Mouse (Mus musculus) stomach, embryonic 16.5 days (tissue): ENCODE results near the gene Zfp458. TPM values are rescaled to one million over a fixed set of nuclear protein-coding genes. Genes with fewer than 3 reads are reported as not detected.
A peak's percentile ranks its signal among the peaks of the same experiment; 100 is the strongest.
"Not testable (repeated sequence)": the region's sequence is repeated elsewhere in the genome, so short reads cannot be mapped to it uniquely, and the experiment has no call there.

Source experiments
- ATAC-seq: fragments of 200-750 bp; cut with Nextera tagmentation; 2 replicates; pipeline ENCODE4 v1.8.0; 2017; ENCODE audit warnings: moderate number of reproducible peaks, moderate TSS enrichment; ENCODE audit not compliant: insufficient read depth, low FRiP score
- H3K27ac ChIP-seq: fragments of 300-500 bp; sonication (generic); 2 replicates; pipeline ENCODE4 v1.5.1; 2014; ENCODE audit warnings: low read length
- H3K27me3 ChIP-seq: fragments of 300-500 bp; sonication (generic); 2 replicates; pipeline ENCODE4 v1.6.1; 2014; ENCODE audit warnings: low read length, control low read depth, mixed read lengths; ENCODE audit not compliant: control insufficient read depth, insufficient read depth
- H3K36me3 ChIP-seq: fragments of 300-500 bp; sonication (generic); 2 replicates; pipeline ENCODE4 v1.6.1; 2014; ENCODE audit warnings: low read length; ENCODE audit not compliant: control insufficient read depth, insufficient read depth
- H3K4me1 ChIP-seq: fragments of 300-500 bp; sonication (generic); 2 replicates; pipeline ENCODE4 v1.6.1; 2014; ENCODE audit warnings: low read length, control low read depth, mixed read lengths; ENCODE audit not compliant: control insufficient read depth, insufficient read depth
- H3K4me2 ChIP-seq: fragments of 300-500 bp; sonication (generic); 2 replicates; pipeline ENCODE4 v1.6.1; 2014; ENCODE audit warnings: low read depth, low read length, mixed read lengths
- H3K4me3 ChIP-seq: fragments of 300-500 bp; sonication (generic); replicated peaks from 2 replicates; pipeline ENCODE4 v1.5.1; 2014; ENCODE audit warnings: mild to moderate bottlenecking, low read length
- H3K9ac ChIP-seq: fragments of 300-500 bp; sonication (generic); 2 replicates; pipeline ENCODE4 v1.6.1; 2014; ENCODE audit warnings: low read length
- H3K9me3 ChIP-seq: fragments of 300-500 bp; sonication (generic); replicated peaks from 2 replicates; pipeline ENCODE4 v1.6.1; 2016; ENCODE audit warnings: low read length, control low read depth; ENCODE audit not compliant: control insufficient read depth
- WGBS: fragments of 180-500 bp; shearing (Covaris S2); extraction: QIAGEN DNeasy Blood & Tissue Kit; methylation state at CpG from one replicate; pipeline ENCODE4 v1.1.7; 2014; 5-methylcytosine and 5-hydroxymethylcytosine counted together
- polyA plus RNA-seq: library from polyadenylated mRNA; unstranded; fragments of >200 nt; fragmentation: Nextera tagmentation; extraction: Ambion mirVana; gene quantifications from 2 replicates; pipeline ENCODE4 v1.2.1, GENCODE M21; 2015

The Zfp458 gene
- polyA plus RNA-seq: 1.4 and 1.6 TPM in 2 replicates

GRCm38 (mm10) chr13:67278314-67278713 is at the start of gene Zfp458:
Gene Zfp458, minus strand, starts transcription at chr13:67278466.
- H3K9ac ChIP-seq: no peak within 1 kb of the TSS
- no peaks in the 10 kb centered on the region for H3K9me3 ChIP-seq
- no peak within 1 kb of the TSS for H3K4me3 ChIP-seq
- no peaks in the 10 kb centered on the region for H3K4me1 ChIP-seq
- H3K27me3 ChIP-seq: no peaks in the 10 kb centered on the region
- 34% methylated on average over 7 of the region's 7 CpGs for WGBS
- ATAC-seq: peak; percentile 53; the same call in 1 of the 2 replicates
- 0 out of 2 replicates have a peak within 1 kb of the TSS, but pooled peaks have one; percentile 15 for H3K4me2 ChIP-seq
- no peaks in the 10 kb centered on the region for H3K36me3 ChIP-seq
- H3K27ac ChIP-seq: no peak within 1 kb of the TSS

- H3K4me2 ChIP-seq: peak overlapping the region; percentile 65
- 22% methylated on average over 5 of the region's 5 CpGs for WGBS
Measured at GRCm38 (mm10) chr13:67306718-67307117, 28.5 kb upstream of the Zfp458 start.

DNA sequence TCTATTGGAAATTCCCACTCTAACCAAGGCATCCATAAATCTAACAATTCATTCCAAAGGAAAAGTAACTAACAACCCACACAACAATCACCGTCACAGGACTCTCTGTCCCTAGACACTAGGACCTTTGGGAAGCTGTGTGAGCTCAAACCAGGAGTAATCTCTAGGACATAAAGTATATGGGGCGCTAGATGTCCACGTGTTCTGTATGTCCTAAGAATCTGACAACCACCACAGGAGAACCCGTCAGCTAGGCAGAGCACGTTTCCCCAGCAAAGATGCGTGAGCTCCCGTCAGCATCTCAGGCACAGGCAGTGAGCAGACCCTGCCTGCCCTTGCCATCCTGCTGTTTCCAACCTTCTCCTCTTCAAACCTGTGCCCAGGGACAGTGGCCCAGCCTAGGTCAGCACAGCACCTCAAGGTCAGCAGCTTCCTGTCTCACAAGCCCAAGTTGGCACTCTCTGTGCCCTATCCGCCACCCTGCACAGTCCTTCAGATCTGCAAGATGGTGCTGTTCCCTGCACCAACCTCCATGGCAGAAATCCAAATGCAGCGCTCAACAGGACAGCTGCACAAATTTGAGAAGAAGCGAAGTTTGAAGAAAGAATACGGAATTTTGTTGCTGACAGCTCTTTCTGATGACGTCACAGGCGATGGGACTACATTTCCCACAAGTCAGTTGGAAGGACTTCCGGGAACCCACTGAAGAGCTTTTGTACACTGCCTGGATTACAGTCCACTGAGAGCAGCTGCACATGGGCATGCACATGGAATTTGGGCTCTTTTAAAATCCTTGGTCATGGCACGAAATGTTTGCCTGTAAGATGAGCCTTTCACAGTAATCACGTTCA is 27.8 kb upstream of the Zfp458 start, which contains the start of gene Zfp457:
Gene Zfp457, minus strand, starts transcription at position 664 of the 851 bp plus-strand sequence.
- Histone ChIP-seq H3K9me3 (no peaks in the 10 kb centered on the region; the same call in 1 of the 2 replicates), H3K4me2 (peak within 1 kb of the TSS; percentile 65), H3K4me3 (peak within 1 kb of the TSS; percentile 79), H3K27ac (no peak within 1 kb of the TSS; the same call in 1 of the 2 replicates), H3K9ac (peak within 1 kb of the TSS; percentile 83), H3K27me3 (no peaks in the 10 kb centered on the region), H3K36me3 (no peaks in the 10 kb centered on the region), H3K4me1 (0 out of 2 replicates have a peak, but pooled peaks cover 3% of the 10 kb centered on the region)
- WGBS: 8% methylated on average over 16 of the region's 16 CpGs
- ATAC-seq: peak; percentile 98

More at GRCm38 (mm10) chr13:67306718-67307117, 28.5 kb upstream of the Zfp458 start:
- Histone ChIP-seq H3K4me3 (peak overlapping the region; percentile 79), H3K27ac (no peak overlapping the region), H3K4me1 (0 out of 2 replicates have a peak, but pooled peaks cover 3% of the 10 kb centered on the region), H3K27me3 (no peaks in the 10 kb centered on the region), H3K9ac (peak overlapping the region; percentile 58; the same call in 1 of the 2 replicates), H3K36me3 (no peaks in the 10 kb centered on the region), H3K9me3 (no peaks in the 10 kb centered on the region; the same call in 1 of the 2 replicates)
- ATAC-seq: peak; percentile 62; the same call in 1 of the 2 replicates

- Histone ChIP-seq H3K9ac (peak overlapping the region; percentile 76), H3K4me3 (peak overlapping the region; percentile 80), H3K4me2 (peak overlapping the region; percentile 66)
- H3K36me3 ChIP-seq, H3K27me3 ChIP-seq, H3K9me3 ChIP-seq, H3K27ac ChIP-seq, H3K4me1 ChIP-seq: not testable (repeated sequence)
- ATAC-seq: peak; percentile 54; the same call in 1 of the 2 replicates
- WGBS: 46% methylated on average over 8 of the region's 9 CpGs
Measured at GRCm38 (mm10) chr13:67269383-67270065, 8.7 kb downstream of the Zfp458 start.

GRCm38 (mm10) chr13:67268568-67269369 is 9.5 kb downstream of the Zfp458 start:
- peak overlapping the region; percentile 66 for H3K4me2 ChIP-seq
- H3K27me3 ChIP-seq: no peaks in the 10 kb centered on the region
- no peaks in the 10 kb centered on the region for H3K36me3 ChIP-seq
- H3K27ac ChIP-seq: no peak overlapping the region
- H3K9me3 ChIP-seq: no peaks in the 10 kb centered on the region
- peak overlapping the region; percentile 76 for H3K9ac ChIP-seq
- peak overlapping the region; percentile 80 for H3K4me3 ChIP-seq
- H3K4me1 ChIP-seq: no peaks in the 10 kb centered on the region
- 5% methylated on average over 18 of the region's 18 CpGs for WGBS
- ATAC-seq: peak; percentile 96

- no peak overlapping the region for H3K27ac ChIP-seq
- no peak overlapping the region for H3K4me3 ChIP-seq
- no peaks in the 10 kb centered on the region for H3K27me3 ChIP-seq
- no peaks in the 10 kb centered on the region for H3K36me3 ChIP-seq
- no peaks in the 10 kb centered on the region for H3K4me1 ChIP-seq
- no peak overlapping the region for H3K4me2 ChIP-seq
- H3K9me3 ChIP-seq: no peaks in the 10 kb centered on the region
- no peak for ATAC-seq
- WGBS: 59% methylated on average over 4 of the region's 4 CpGs
- no peak overlapping the region for H3K9ac ChIP-seq
Measured at GRCm38 (mm10) chr13:67214015-67214607, 64.2 kb downstream of the Zfp458 start.

Other genes starting within 250 kb of the Zfp458 start
- gene Zfp712, start 217.3 kb downstream of the Zfp458 start, polyA plus RNA-seq: 3.9 TPM in 2 replicates
- 3.7 and 4.6 TPM in 2 replicates for gene Zfp708, start 180.5 kb downstream of the Zfp458 start, polyA plus RNA-seq
- gene Gm28557, start 169.9 kb downstream of the Zfp458 start, polyA plus RNA-seq: 3.1 and 3.3 TPM in 2 replicates
- 0.31 and 0.47 TPM in 2 replicates for gene Rslcan18, start 162.2 kb downstream of the Zfp458 start, polyA plus RNA-seq
- gene Zfp759, start 156.8 kb downstream of the Zfp458 start, polyA plus RNA-seq: 1.9 and 2.1 TPM in 2 replicates
- gene Rsl1, start 105.3 kb downstream of the Zfp458 start, polyA plus RNA-seq: 7.5 and 10.0 TPM in 2 replicates
- gene Zfp455, start 84.0 kb downstream of the Zfp458 start, polyA plus RNA-seq: 2.1 and 2.2 TPM in 2 replicates
- gene Zfp457, start 28.0 kb upstream of the Zfp458 start, polyA plus RNA-seq: 0.42 and 0.85 TPM in 2 replicates
- 2.6 and 3.1 TPM in 2 replicates for gene Zfp595, start 54.1 kb upstream of the Zfp458 start, polyA plus RNA-seq
- 0.28 TPM in 1 of 2 replicates, not detected in the other for gene Gm28044, start 82.1 kb upstream of the Zfp458 start, polyA plus RNA-seq
- gene Zfp953, start 82.1 kb upstream of the Zfp458 start, polyA plus RNA-seq: 1.4 and 1.5 TPM in 2 replicates
- 0.36 and 0.50 TPM in 2 replicates for gene Gm28041, start 97.3 kb upstream of the Zfp458 start, polyA plus RNA-seq
- gene Zfp456, start 97.3 kb upstream of the Zfp458 start, polyA plus RNA-seq: 1.7 and 2.5 TPM in 2 replicates
- gene Zfp429, start 121.4 kb upstream of the Zfp458 start, polyA plus RNA-seq: 6.7 TPM in 2 replicates
- 0.75 and 1.2 TPM in 2 replicates for gene Zfp459, start 143.0 kb upstream of the Zfp458 start, polyA plus RNA-seq
- 8.9 and 9.8 TPM in 2 replicates for gene Zfp874a, start 173.2 kb upstream of the Zfp458 start, polyA plus RNA-seq
- 2.8 and 2.9 TPM in 2 replicates for gene Zfp874b, start 205.8 kb upstream of the Zfp458 start, polyA plus RNA-seq
- gene Zfp58, start 222.1 kb upstream of the Zfp458 start, polyA plus RNA-seq: 12.8 and 14.2 TPM in 2 replicates
- gene Gm26965, start 247.7 kb upstream of the Zfp458 start, polyA plus RNA-seq: not detected in 2 replicates
- gene Zfp87, start 247.7 kb upstream of the Zfp458 start, polyA plus RNA-seq: 21.2 and 21.3 TPM in 2 replicates